Mouse (Mus musculus) embryonic fibroblast, embryonic 13.5 days (primary cell): Measurements from ENCODE around the gene Erc2.

Experiments used
- CTCF ChIP-seq: IDR thresholded peaks from 2 replicates; pipeline ENCODE4 v1.5.1; 2011; ENCODE audit warnings: mild to moderate bottlenecking, control low read depth, low read length, moderate library complexity, borderline replicate concordance; ENCODE audit not compliant: insufficient read depth
- POLR2A ChIP-seq: IDR thresholded peaks from 2 replicates; pipeline ENCODE4 v1.6.1; 2011; ENCODE audit warnings: low read depth, mild to moderate bottlenecking, control low read depth, low read length, moderate library complexity

DNA sequence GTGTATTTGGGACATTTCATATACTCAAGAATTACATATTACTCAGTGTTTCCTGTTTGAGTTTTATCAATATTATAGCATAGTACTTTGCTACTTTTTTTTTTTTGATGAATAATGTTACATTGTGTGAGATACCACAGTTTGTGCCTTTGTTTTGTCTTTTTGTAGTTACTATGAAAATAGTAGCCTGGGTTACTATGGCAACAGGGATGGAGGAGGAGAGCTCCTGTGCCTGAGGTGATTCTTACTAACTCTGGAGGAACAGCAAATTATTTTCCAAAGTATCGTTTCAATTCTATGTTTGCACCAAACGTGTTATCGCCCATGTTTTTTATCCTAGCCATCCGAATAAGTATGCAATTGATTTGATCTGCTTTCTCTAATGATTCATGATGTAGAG, 438.7 kb downstream of the Erc2 start:
- TF ChIP-seq POLR2A: no peak
- TF ChIP-seq CTCF: no peak
